Mouse (Mus musculus) CH12.LX (cell line): Measurements from ENCODE around the gene Pknox2.

ENCODE experiments used
- CHD2 ChIP-seq: IDR thresholded peaks from 2 replicates; pipeline ENCODE4 v1.6.1; 2011; ENCODE audit warnings: low read length, improper control_type of control experiment
- CTCF ChIP-seq, 2 experiments: IDR thresholded peaks in 1 of 2; conservative IDR thresholded peaks in 1 of 2; 2 replicates each; pipeline ENCODE4 v1.5.1; 2011 to 2012; ENCODE audit warnings: low read depth in 2 of 2, low read length in 2 of 2, improper control_type of control experiment in 1 of 2, inconsistent platforms in 1 of 2, mild to moderate bottlenecking in 1 of 2, moderate library complexity in 1 of 2
- ELF1 ChIP-seq: IDR thresholded peaks from 2 replicates; pipeline ENCODE4 v1.6.1; 2014; ENCODE audit warnings: low read depth, mild to moderate bottlenecking, inconsistent platforms, low read length, improper control_type of control experiment
- EP300 ChIP-seq: IDR thresholded peaks from 2 replicates; pipeline ENCODE4 v1.6.1; 2011; ENCODE audit warnings: low read length, improper control_type of control experiment
- MAFK ChIP-seq: IDR thresholded peaks from 2 replicates; pipeline ENCODE4 v1.6.1; 2011; ENCODE audit warnings: low read length, improper control_type of control experiment; ENCODE audit not compliant: insufficient replicate concordance
- MEF2A ChIP-seq: IDR thresholded peaks from 2 replicates; pipeline ENCODE4 v1.6.1; 2014; ENCODE audit warnings: low read depth, mild to moderate bottlenecking, inconsistent platforms, low read length, improper control_type of control experiment, borderline replicate concordance
- MXI1 ChIP-seq: IDR thresholded peaks from 2 replicates; pipeline ENCODE4 v1.6.1; 2011; ENCODE audit warnings: mild to moderate bottlenecking, low read depth, low read length, improper control_type of control experiment
- POLR2A ChIP-seq: IDR thresholded peaks from 2 replicates; pipeline ENCODE4 v1.6.1; 2011; ENCODE audit warnings: low read depth, mild to moderate bottlenecking, improper control_type of control experiment, low read length
- RAD21 ChIP-seq: IDR thresholded peaks from 2 replicates; pipeline ENCODE4 v1.6.1; 2011; ENCODE audit warnings: low read depth, mild to moderate bottlenecking, low read length, improper control_type of control experiment, moderate library complexity
- RCOR1 ChIP-seq: conservative IDR thresholded peaks from 2 replicates; pipeline ENCODE4 v1.6.1; 2012; ENCODE audit warnings: low read depth, mild to moderate bottlenecking, inconsistent platforms, low read length, improper control_type of control experiment
- USF1 ChIP-seq: IDR thresholded peaks from 2 replicates; pipeline ENCODE4 v1.6.1; 2014; ENCODE audit warnings: low read depth, mild to moderate bottlenecking, inconsistent platforms, low read length, improper control_type of control experiment

DNA sequence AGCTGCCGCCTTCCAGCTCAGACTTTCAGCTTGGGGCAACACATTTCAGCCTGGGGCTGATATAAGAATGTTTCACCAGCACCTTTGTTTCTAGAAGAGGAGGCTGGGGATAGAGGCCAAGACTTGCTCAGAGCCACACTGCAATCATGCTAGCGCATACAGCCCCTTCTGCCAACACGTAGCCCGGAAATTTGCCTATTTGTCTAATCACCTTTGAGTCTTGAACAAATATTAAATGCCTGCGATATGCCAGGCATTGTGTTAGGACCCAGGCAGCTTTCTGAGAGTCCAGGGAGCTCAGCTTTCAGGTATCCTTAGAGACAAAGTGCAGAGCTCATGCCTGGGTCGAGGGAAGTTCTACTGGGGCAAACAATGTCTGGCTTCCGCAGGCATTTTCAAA, 130.0 kb downstream of the Pknox2 start:
- TF ChIP-seq CTCF (conservative IDR thresholded peaks at IDR 0.05 in 1 of 2, IDR thresholded peaks at IDR 0.05 in 1 of 2; ENCODE audit: low read depth in 2 of 2, low read length in 2 of 2) (no peak), ELF1 (no peak), POLR2A (no peak), CHD2 (no peak), EP300 (no peak), RAD21 (no peak), MAFK (no peak), USF1 (no peak), MXI1 (no peak), MEF2A (no peak), RCOR1 (no peak)
